Mouse (Mus musculus): ENCODE data around the gene Zfp628.
"Not testable (repeated sequence)": the region's sequence is repeated elsewhere in the genome, so short reads cannot be mapped to it uniquely, and the experiment has no call there.

The Zfp628 gene

GRCm38 (mm10) chr7:4915007-4915665 is at the start of gene Zfp628:
Zfp628 (plus strand) TSS chr7:4915217.
- DNase-seq (ENCODE audit: low read depth, low spot score): peak; percentile 90

GRCm38 (mm10) chr7:4865579-4866493 is 49.2 kb upstream of the Zfp628 start:
- DNase-seq (ENCODE audit: low read depth, low spot score): peak; percentile 91

GRCm38 (mm10) chr7:4866631-4867180 is 48.3 kb upstream of the Zfp628 start:
- DNase-seq (ENCODE audit: low read depth, low spot score): no peak

- DNase-seq (ENCODE audit: low read depth, low spot score): no peak
Observed at GRCm38 (mm10) chr7:4870133-4870532, 44.9 kb upstream of the Zfp628 start, which contains the start of gene Isoc2b. Isoc2b (minus strand) TSS chr7:4870258.

GRCm38 (mm10) chr7:4876753-4877221 is 38.2 kb upstream of the Zfp628 start, which contains the start of gene Isoc2a:
Isoc2a (plus strand) TSS chr7:4877153.
- peak; percentile 93 for DNase-seq (ENCODE audit: low read depth, low spot score)

- no peak for DNase-seq (ENCODE audit: low read depth, low spot score)
Observed at GRCm38 (mm10) chr7:4877226-4877625, 37.8 kb upstream of the Zfp628 start.

GRCm38 (mm10) chr7:4878186-4878585 is 36.8 kb upstream of the Zfp628 start:
- no peak for DNase-seq (ENCODE audit: low read depth, low spot score)

- DNase-seq (ENCODE audit: low read depth, low spot score): not testable (repeated sequence)
Observed at GRCm38 (mm10) chr7:4879036-4879435, 36.0 kb upstream of the Zfp628 start.

GRCm38 (mm10) chr7:4886680-4887079 is 28.3 kb upstream of the Zfp628 start:
- DNase-seq (ENCODE audit: low read depth, low spot score): no peak

GRCm38 (mm10) chr7:4895186-4895585 is 19.8 kb upstream of the Zfp628 start:
- DNase-seq (ENCODE audit: low read depth, low spot score): no peak

- DNase-seq (ENCODE audit: low read depth, low spot score): no peak
Observed at GRCm38 (mm10) chr7:4898851-4899648, 16.0 kb upstream of the Zfp628 start.

- no peak for DNase-seq (ENCODE audit: low read depth, low spot score)
Observed at GRCm38 (mm10) chr7:4899649-4900522, 15.1 kb upstream of the Zfp628 start.

GRCm38 (mm10) chr7:4900523-4900851 is 14.5 kb upstream of the Zfp628 start:
- no peak for DNase-seq (ENCODE audit: low read depth, low spot score)

- no peak for DNase-seq (ENCODE audit: low read depth, low spot score)
Observed at GRCm38 (mm10) chr7:4901171-4901570, 13.8 kb upstream of the Zfp628 start.

- no peak for DNase-seq (ENCODE audit: low read depth, low spot score)
Observed at GRCm38 (mm10) chr7:4902404-4902803, 12.6 kb upstream of the Zfp628 start.

- DNase-seq (ENCODE audit: low read depth, low spot score): no peak
Observed at GRCm38 (mm10) chr7:4906466-4906950, 8.5 kb upstream of the Zfp628 start, which contains the start of gene Gm36210. Gm36210 (minus strand) TSS chr7:4906516.

- no peak for DNase-seq (ENCODE audit: low read depth, low spot score)
Observed at GRCm38 (mm10) chr7:4911561-4911960, 3.5 kb upstream of the Zfp628 start.

GRCm38 (mm10) chr7:4912248-4912647 is 2.8 kb upstream of the Zfp628 start:
- no peak for DNase-seq (ENCODE audit: low read depth, low spot score)

- DNase-seq (ENCODE audit: low read depth, low spot score): no peak
Observed at GRCm38 (mm10) chr7:4915669-4916416, 826 bp downstream of the Zfp628 start.

GRCm38 (mm10) chr7:4917494-4917893 is 2.5 kb downstream of the Zfp628 start:
- no peak for DNase-seq (ENCODE audit: low read depth, low spot score)
